Mouse (Mus musculus) intestine, embryonic 14.5 days (tissue): Measurements from ENCODE around the gene Vps53. TPM values are rescaled to one million over a fixed set of nuclear protein-coding genes. Genes with fewer than 3 reads are reported as not detected.

ENCODE experiments used
- ATAC-seq: fragments of 200-750 bp; cut with Nextera tagmentation; replicated peaks from 2 replicates; pipeline ENCODE4 v1.8.0; 2017; ENCODE audit warnings: low read depth, moderate number of reproducible peaks, moderate TSS enrichment, moderate library complexity; ENCODE audit not compliant: low FRiP score, low TSS enrichment
- DNase-seq: peaks from one replicate; pipeline ENCODE4 v3.0.0-alpha.2; 2018; ENCODE audit warnings: low spot score
- H3K27ac ChIP-seq: fragments of 300-500 bp; sonication (generic); 2 replicates; pipeline ENCODE4 v1.5.1; 2014; ENCODE audit warnings: low read depth, mild to moderate bottlenecking, control low read depth
- H3K27me3 ChIP-seq: fragments of 300-500 bp; sonication (generic); replicated peaks from 2 replicates; pipeline ENCODE4 v1.6.1; 2014; ENCODE audit warnings: low read length, control low read depth; ENCODE audit not compliant: control insufficient read depth, insufficient read depth
- H3K36me3 ChIP-seq: fragments of 300-500 bp; sonication (generic); 2 replicates; pipeline ENCODE4 v1.6.1; 2014; ENCODE audit warnings: low read length, control low read depth; ENCODE audit not compliant: control insufficient read depth, insufficient read depth
- H3K4me1 ChIP-seq: fragments of 300-500 bp; sonication (generic); replicated peaks from 2 replicates; pipeline ENCODE4 v1.6.1; 2014; ENCODE audit warnings: low read length, control low read depth, mixed read lengths; ENCODE audit not compliant: control insufficient read depth, insufficient read depth
- H3K4me2 ChIP-seq: fragments of 300-500 bp; sonication (generic); 2 replicates; pipeline ENCODE4 v1.6.1; 2014; ENCODE audit warnings: low read length
- H3K4me3 ChIP-seq: fragments of 300-500 bp; sonication (generic); 2 replicates; pipeline ENCODE4 v1.5.1; 2014; ENCODE audit warnings: low read depth, low read length, control low read depth, mixed read lengths
- H3K9ac ChIP-seq: fragments of 300-500 bp; sonication (generic); 2 replicates; pipeline ENCODE4 v1.6.1; 2014; ENCODE audit warnings: mild to moderate bottlenecking, low read length
- H3K9me3 ChIP-seq: fragments of 300-500 bp; sonication (generic); 2 replicates; pipeline ENCODE4 v1.6.1; 2016; ENCODE audit warnings: low read length, control low read depth; ENCODE audit not compliant: control insufficient read depth
- WGBS: fragments of 180-500 bp; shearing (Covaris S2); extraction: QIAGEN DNeasy Blood & Tissue Kit; methylation state at CpG from one replicate; pipeline ENCODE4 v1.1.7; 2014; 5-methylcytosine and 5-hydroxymethylcytosine counted together
- polyA plus RNA-seq: library from polyadenylated mRNA; unstranded; fragments of >200 nt; fragmentation: Nextera tagmentation; extraction: Ambion mirVana; gene quantifications from 2 replicates; pipeline ENCODE4 v1.2.1, GENCODE M21; 2014

Gene Vps53
- polyA plus RNA-seq, 1 experiment from 2014 or later = 42.5 TPM

DNA sequence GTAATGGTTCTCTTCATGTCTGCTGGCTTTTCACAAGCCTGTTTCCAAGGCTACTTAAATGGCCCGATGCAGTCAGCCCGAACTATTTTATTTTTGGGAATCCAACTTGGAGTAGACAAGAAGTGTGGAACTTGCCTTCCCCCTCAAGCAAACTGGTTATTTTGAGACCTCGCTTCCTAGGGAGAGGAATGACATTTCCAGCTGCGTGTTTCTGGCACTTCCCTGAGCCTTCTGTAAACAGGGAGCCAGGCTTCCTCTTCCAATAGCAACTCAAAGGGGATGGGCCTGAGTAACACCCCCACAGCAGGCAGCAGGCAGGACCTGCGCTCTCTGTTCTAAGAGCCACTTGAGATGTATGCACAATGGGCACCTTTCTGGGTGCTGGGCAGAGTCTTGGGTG is 136.6 kb downstream of the Vps53 start:
- H3K4me2 ChIP-seq = no peak overlapping the region
- 0 out of 2 replicates have a peak, but pooled peaks have one; percentile 32 for ATAC-seq
- H3K27ac ChIP-seq = no peak overlapping the region
- H3K27me3 ChIP-seq = no peaks in the 10 kb centered on the region
- no peak overlapping the region for H3K9ac ChIP-seq
- no peak overlapping the region for H3K4me3 ChIP-seq
- H3K4me1 ChIP-seq = peaks cover 5% of the 10 kb centered on the region; the same call in 1 of the 2 replicates
- DNase-seq = no peak
- 26% methylated on average over 5 of the region's 5 CpGs for WGBS
- peaks cover 10% of the 10 kb centered on the region; the same call in 1 of the 2 replicates for H3K36me3 ChIP-seq
- H3K9me3 ChIP-seq = no peaks in the 10 kb centered on the region

DNA sequence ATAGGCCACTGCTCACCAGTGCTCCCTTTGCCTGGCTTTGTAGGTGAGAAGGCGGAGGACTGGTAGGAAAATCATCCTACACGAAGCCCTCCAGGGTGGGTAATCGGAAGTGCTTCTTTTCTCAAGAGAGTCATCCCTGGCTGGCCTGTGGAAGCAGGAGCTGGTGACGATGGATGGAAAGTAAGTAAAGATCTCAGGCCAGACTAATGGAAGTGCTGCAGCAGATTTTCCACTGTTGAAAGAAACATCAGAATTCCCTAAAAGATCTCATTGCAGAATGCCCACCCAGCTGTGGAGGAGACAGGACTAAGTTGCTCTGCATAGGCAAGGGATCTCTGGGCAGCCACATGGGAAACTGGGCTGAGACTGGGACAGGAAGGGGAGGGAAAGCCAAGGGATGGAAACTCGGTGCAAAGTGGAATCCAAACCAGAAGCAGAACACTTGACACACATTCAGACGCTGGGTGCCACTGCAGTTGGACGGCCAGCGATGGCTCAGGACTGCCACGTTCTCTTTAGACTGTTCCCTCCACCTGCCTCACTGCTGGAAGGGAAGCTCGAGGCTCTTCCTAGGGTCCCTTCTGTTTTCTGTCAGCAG is 137.3 kb downstream of the Vps53 start:
- Histone ChIP-seq H3K27ac (no peak overlapping the region), H3K4me3 (no peak overlapping the region), H3K36me3 (peaks cover 10% of the 10 kb centered on the region; the same call in 1 of the 2 replicates), H3K27me3 (no peaks in the 10 kb centered on the region), H3K4me1 (peaks cover 5% of the 10 kb centered on the region; the same call in 1 of the 2 replicates), H3K9ac (no peak overlapping the region), H3K4me2 (no peak overlapping the region), H3K9me3 (no peaks in the 10 kb centered on the region)
- DNase-seq (no peak), ATAC-seq (no peak)
- WGBS = 67% methylated on average over 10 of the region's 10 CpGs

DNA sequence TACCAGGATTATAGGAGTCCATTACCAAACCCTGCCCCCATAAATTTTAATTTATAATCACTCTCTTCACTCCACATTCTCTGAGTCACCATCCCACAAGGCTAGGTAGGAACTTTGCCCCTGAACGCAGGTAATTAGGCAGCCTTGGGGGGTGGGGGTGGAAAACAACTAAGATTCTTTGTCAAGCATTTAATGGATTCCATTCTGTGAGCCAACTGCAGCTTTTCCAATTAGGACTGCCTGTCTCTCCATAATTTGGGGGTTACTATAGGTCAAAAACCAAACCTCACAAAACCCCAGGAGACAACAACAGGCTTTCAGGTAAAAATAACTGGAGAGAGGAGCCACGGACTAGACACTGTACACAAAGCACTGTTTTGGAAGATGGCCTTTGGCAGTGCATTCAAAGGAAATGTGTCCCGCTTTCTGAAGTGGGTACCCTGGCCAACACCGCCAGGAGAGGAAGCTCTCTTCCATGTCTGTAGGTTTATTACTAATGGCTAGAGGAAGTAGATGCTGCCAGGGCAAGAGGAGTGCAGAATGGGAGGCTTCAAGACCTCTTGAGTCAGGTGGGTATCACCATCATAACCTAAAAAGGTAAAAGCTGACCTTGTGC is 138.6 kb downstream of the Vps53 start:
- no peaks in the 10 kb centered on the region for H3K9me3 ChIP-seq
- peaks cover 5% of the 10 kb centered on the region; the same call in 1 of the 2 replicates for H3K36me3 ChIP-seq
- DNase-seq (no peak), ATAC-seq (no peak)
- no peak overlapping the region for H3K27ac ChIP-seq
- no peak overlapping the region for H3K4me3 ChIP-seq
- H3K4me1 ChIP-seq = peaks cover 5% of the 10 kb centered on the region; the same call in 1 of the 2 replicates
- H3K27me3 ChIP-seq = no peaks in the 10 kb centered on the region
- H3K9ac ChIP-seq = no peak overlapping the region
- WGBS = 85% methylated on average over 4 of the region's 4 CpGs
- H3K4me2 ChIP-seq = no peak overlapping the region

DNA sequence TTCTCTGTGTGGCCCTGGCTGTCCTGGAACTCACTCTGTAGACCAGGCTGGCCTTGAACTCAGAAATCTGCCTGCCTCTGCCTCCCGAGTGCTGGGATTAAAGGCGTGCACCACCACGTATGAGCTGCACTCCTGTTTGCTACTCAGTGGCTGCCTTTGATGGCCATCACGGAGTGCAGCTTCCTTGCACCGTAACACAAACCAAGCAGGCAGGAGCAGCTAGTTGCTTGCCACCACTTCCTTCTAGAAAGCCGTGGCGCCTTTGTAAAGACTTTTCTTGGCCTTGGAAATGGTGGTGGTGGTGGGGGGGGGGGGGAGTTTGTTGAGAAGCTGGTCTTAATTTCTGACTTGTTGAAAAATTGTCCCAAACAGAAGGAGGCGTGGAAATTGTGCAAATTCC is 139.3 kb downstream of the Vps53 start:
- Histone ChIP-seq H3K27me3 (no peaks in the 10 kb centered on the region), H3K9ac (no peak overlapping the region), H3K27ac (no peak overlapping the region), H3K9me3 (no peaks in the 10 kb centered on the region), H3K4me3 (no peak overlapping the region), H3K4me2 (no peak overlapping the region), H3K36me3 (peaks cover 4% of the 10 kb centered on the region; the same call in 1 of the 2 replicates), H3K4me1 (peaks cover 5% of the 10 kb centered on the region; the same call in 1 of the 2 replicates)
- DNase-seq = no peak
- ATAC-seq = no peak
- WGBS = 90% methylated on average over 8 of the region's 8 CpGs

DNA sequence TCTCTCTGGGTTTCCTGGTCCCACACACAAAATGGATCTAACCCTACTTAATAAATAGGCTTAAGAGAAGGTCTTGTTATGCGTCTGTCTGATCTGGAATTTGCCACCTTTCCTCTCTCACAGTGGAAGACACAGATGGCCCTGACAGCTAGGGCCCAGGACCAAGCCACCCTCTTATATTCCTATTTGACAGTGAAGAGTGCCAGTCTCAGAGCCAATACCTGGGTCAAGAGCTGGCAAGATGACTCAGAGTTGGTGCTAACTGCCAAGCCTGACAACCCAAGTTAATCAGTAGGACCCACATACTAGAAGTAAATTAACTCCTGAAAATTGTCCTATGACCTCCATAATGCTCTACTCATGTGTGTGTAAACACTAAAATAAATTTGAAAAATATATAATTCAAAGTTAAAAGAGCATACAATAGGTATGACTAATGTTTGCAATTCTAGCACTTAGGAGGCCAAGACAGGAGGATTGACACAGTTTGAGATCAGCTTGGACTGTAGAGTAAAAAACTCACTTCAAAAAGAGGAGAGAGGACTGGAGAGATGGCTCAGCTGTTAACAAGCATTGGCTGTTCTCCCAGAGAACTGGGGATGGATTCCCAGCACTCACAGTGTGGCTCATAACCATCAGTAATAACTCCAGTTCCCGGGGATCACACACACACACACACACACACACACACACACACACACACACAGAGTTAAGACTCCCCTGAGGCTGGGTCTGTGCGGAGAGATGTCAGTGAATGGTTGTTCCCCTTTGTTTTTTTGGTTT is 140.0 kb downstream of the Vps53 start:
- Histone ChIP-seq H3K27ac (no peak overlapping the region), H3K27me3 (no peaks in the 10 kb centered on the region), H3K9ac (no peak overlapping the region), H3K36me3 (no peaks in the 10 kb centered on the region), H3K4me1 (peaks cover 5% of the 10 kb centered on the region; the same call in 1 of the 2 replicates), H3K4me2 (no peak overlapping the region), H3K4me3 (no peak overlapping the region), H3K9me3 (no peaks in the 10 kb centered on the region)
- no peak for ATAC-seq
- 85% methylated on average over 3 of the region's 3 CpGs for WGBS
- DNase-seq = no peak

DNA sequence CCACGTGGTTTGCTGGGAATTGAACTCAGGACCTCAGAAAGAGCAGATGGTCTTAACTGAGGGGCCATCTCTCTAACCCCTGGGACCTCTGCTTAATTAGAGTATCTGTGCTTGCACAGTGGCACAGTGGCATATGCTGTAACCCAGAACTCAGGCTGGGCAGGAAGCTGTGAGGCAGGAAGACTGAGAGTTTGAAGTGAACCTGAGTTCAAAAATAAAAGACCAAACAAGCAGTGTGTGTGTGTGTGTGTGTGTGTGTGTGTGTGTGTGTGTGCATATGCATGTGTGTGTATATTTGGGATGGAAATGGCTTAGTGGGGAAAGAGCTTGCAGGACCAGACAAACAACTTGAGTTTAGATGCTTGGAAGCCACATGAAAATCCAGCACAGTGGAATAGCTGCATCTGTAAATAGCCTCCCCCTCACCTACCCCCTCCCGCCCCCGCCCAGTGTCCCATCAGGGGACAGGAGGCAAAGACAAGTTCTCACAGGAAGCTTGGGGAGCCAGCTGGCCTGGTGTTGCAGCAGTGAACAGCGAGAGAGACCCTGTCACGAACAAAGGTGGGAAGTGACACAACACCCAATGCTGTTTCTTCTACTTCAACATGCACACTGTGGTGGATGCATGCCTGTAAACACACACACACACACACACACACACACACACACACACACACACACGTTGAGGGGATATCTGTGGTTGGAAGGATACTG is 141.7 kb downstream of the Vps53 start:
- Histone ChIP-seq H3K4me2 (no peak overlapping the region), H3K27me3 (no peaks in the 10 kb centered on the region), H3K36me3 (no peaks in the 10 kb centered on the region), H3K4me3 (no peak overlapping the region), H3K9me3 (no peaks in the 10 kb centered on the region), H3K9ac (no peak overlapping the region), H3K27ac (no peak overlapping the region), H3K4me1 (peaks cover 5% of the 10 kb centered on the region; the same call in 1 of the 2 replicates)
- ATAC-seq (no peak), DNase-seq (no peak)
- WGBS = 56% methylated on average over 6 of the region's 6 CpGs

DNA sequence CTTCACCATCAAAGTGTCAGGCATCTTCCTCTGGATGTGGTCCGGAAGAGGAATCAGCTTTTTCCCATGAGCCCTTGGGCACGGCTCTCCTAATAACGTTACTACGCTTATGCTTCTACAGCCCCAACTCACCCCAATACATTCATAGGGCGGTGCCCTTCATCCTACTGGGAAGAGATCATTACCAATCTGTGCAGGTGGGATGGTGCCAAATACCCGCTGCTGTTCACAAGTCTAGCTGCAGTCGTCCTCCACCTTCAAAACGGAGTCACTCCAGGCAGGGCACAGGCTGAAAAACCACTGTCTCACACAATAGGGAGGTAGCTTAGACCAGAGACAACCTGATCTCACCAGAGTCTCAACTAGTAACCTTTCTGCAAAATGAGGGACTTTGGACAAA is 144.3 kb downstream of the Vps53 start:
- Histone ChIP-seq H3K9ac (no peak overlapping the region), H3K9me3 (no peaks in the 10 kb centered on the region), H3K4me1 (no peaks in the 10 kb centered on the region), H3K4me3 (no peak overlapping the region), H3K36me3 (no peaks in the 10 kb centered on the region), H3K27ac (no peak overlapping the region), H3K4me2 (no peak overlapping the region), H3K27me3 (no peaks in the 10 kb centered on the region)
- ATAC-seq (no peak), DNase-seq (no peak)
- WGBS = 87% methylated on average over 8 of the region's 8 CpGs

DNA sequence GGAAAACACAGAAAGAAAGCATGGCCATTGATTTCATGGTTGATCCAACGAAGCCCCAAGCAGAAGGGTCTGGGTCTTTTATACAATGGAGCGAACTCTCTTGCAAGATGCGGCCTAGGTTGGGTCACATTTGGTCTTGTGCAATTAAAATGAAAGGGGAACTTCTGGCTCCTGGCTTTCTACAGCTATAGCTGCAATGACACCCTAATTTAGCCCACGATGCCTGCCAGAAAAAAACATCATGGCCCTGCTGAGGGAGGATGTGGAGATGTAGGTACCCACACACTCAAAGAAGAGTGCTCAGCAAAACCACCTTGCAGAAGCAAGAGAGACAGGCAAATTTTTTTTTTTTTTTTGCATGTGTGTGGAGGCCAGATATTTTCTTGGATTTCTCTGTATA is 145.6 kb downstream of the Vps53 start:
- Histone ChIP-seq H3K4me1 (no peaks in the 10 kb centered on the region), H3K27me3 (no peaks in the 10 kb centered on the region), H3K27ac (no peak overlapping the region), H3K9ac (no peak overlapping the region), H3K9me3 (no peaks in the 10 kb centered on the region), H3K4me3 (no peak overlapping the region), H3K36me3 (no peaks in the 10 kb centered on the region), H3K4me2 (no peak overlapping the region)
- ATAC-seq (no peak), DNase-seq (no peak)
- WGBS = 87% methylated on average over 4 of the region's 4 CpGs
